Mouse (Mus musculus) brain, embryonic 18.5 days (tissue): ENCODE data around the gene Ovol3.
"Not testable (repeated sequence)": the region's sequence is repeated elsewhere in the genome, so short reads cannot be mapped to it uniquely, and the experiment has no call there.

ENCODE experiments used
- DNase-seq: peaks from one replicate; pipeline ENCODE4 v3.0.0-alpha.2; 2012; ENCODE audit warnings: low read depth, low spot score

Ovol3 gene

DNA sequence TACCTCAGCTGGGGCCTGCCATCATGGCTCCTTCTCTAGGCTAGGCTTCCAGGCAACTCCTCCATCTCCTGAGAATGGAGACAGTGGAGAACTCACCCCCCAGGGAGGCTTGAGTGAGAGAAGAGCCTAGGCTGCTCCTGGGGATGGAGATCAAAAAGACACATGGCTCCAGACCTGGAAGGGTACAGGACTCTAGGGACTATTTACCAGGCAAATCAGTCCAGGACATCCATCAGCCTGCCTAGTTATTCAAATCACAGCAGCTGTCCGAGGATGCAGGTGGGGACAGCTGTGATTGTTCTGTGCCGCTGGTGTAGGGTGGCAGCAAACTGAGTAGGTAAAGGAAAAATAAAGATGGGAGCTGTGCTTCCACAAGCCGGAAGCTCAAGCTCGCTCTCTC is at the start of gene Ovol3:
Gene Ovol3 (minus strand): TSS at position 101 of the 400 bp plus-strand sequence.
- no peak for DNase-seq

DNA sequence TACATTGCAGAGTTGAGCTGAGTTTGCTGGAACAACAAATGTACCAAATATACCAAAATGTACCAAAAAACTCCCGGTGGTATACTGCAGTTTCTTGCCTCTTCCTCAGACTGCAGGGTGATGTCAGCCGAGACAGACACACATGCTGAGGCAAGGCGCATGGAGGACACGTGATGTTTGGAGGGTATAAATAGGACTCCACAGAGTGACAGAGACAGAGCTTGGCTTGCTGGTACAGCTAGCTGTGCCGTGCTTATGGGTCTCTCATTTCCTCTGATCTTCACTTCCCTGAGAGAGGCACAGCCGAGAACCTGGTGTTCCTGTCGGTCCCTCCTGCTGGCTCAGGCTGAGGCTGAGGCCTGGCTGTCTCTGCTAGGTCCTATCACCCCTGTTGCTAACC is 47.2 kb upstream of the Ovol3 start:
- DNase-seq: no peak

DNA sequence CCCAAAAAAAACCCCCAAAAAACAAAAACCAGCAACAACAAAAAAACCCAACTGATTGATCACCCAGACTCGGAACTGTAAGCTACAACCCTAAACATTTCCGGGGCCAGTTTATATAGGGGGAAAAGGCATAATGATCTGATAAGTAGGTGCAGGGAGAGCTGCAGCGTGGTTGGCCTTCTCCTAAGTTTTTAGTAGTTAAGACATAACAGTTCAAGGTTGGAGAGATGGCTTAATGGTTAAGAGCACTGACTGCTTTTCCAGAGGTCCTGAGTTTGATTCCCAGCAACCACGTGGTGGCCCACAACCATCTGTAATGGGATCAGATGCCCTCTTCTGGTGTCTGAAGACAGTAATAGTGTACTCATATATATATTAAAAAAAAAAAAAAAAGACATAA is 46.0 kb upstream of the Ovol3 start:
- DNase-seq: no peak

DNA sequence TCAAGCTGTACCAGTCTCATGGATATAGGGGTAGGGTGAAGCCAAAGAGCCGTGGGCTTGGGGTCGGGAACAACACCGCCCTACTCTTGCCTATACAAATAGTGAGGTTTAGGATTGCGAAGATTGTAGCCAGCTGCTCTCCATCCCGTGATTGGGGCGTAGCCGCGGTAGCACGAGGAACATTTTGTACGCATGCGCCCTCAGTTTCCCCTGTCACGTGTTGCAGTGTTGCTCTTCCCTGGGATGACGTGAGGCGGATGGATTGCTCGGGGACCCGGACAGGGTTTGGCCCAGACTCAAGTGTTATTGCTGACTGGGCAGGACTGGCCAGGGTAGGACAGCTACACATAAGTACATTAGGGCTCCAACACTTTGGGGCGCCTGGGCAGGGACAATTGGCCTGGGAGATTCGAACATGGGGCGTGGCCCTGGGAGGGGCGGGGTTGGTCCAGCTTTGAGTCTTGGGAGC is 45.2 kb upstream of the Ovol3 start:
- DNase-seq: peak; percentile 86

DNA sequence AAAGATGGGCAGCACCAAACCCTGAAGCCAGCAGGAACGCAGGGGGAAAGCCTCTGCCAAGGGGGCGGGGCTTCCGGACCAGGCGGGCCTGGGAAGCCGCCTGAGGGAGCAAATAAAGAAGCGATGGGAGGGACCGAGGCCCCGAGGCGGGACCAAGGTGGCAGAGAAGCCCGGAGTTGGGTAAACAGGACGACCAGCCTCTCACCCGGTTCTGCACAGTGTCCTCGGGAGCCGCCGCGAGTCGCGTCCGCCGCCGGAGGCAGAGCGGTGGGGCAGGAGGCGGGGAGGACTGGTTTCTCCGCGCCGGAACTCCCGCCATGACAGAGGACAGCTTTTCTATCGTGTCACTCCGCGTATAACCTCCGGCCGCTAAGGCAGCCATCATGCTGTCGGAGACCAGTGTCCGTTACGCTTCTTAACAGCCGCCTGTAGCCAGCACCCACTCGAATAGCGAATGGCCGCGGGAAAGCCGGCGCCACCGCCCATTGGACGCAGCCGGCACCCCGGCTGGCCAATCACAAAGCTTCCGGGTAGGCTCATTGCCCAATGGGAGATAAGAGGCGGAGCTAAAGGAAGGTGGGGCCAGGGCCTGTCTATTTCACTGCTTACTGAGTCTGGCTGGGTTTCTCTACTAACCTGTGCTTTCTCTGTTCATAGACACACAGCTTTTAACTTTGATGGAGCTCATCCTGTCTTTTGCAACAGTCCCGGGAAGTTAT is 44.6 kb upstream of the Ovol3 start, which contains the start of the genes Thap8 and Wdr62:
Gene Thap8 (plus strand): TSS at position 144 of the 719 bp plus-strand sequence.
Gene Wdr62 (minus strand): TSS at position 469 of the 719 bp plus-strand sequence.
- peak; percentile 91 for DNase-seq

DNA sequence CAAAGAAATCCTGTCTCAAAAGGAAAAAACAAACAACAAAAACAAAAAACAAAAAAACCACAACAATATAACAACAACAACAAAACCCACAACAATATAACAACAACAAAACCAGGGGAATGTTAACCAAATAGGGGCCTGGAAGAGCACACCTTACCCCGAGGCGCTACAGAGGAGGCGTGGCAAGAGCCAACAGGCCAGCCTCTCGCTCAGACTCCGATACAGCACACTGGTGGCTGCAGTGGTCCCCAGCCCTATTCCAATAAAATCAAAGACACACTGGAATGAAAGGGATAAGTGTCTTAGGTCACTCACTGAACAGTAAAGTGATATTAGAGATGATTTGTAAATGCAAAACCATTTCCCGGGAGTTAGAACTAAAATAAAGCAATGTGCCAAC is 44.0 kb upstream of the Ovol3 start:
- DNase-seq: no peak

DNA sequence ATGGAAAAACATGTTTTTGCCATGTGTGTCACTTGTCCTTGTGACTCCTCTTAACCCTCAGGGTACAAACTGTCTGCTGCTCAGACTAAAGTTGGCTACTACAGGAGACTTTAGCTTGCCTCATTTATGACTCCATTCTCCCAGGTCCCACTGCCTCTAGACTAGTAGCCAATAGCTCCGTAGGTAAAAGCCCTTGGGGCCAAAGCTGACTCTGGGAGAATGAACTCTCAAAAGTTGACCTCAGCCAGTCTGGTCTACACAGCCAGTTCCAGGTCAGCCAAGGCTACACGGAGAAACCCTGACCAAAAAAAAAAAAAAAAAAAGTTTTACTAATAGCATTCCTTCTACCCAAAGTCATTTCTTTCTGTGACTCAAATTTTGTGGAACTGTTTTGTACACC is 43.4 kb upstream of the Ovol3 start:
- DNase-seq: no peak

DNA sequence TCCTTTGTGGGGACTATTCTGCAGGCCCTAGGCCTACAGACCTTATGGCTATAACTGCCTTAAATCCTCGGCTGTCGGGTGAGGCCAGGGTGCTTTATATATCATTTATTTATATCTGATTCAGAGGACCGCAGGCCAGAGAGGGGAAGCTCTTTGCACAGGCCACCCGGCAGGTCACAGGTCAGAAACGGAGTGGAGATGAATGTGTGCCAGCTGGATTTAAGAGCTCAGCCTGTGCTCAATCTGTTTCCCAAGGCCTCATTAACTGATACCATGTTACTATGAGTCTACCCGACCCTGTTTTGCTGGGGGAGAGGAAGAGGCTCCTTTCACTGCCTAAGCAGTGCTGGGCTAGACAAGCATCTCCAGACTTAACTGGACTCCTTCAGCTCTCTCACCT is 38.9 kb upstream of the Ovol3 start:
- DNase-seq: no peak

DNA sequence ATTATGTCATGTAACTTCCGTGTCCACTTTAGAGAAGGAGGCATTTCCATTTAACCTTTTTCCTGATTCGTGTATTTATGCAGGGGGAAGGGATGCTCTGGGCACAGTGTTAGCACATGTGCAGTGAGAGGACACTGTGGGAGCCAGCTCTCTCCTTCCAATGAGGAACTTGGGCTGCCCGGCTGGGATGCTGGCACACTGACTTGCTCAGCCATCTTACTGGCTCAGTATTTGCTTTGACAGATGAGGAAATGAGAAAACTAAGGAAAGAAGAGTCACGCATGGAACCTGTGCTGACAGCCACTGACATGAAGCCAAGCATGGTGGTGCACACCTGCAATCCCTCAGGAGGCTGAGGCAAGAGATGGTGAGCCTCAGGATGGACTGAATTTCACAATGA is 34.1 kb upstream of the Ovol3 start:
- no peak for DNase-seq

DNA sequence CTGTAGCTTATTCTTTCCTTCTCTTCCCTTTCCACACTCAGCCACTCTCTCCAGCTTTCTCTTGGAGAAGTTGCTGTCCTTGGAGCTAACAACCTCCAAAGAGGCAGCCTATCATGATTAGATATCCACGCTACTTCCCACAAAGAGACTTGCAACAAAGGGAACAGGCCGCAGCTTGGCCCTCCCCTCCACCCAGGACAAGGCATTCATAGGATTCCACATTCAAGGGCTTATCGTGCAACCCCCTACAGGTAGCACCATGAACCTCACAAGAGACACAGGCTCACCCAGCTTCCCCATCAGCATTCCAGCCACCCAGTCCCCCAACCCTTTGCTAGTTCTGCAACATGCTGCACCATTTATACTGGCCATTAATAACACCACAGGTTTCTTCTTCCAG is 31.3 kb upstream of the Ovol3 start:
- DNase-seq: no peak

DNA sequence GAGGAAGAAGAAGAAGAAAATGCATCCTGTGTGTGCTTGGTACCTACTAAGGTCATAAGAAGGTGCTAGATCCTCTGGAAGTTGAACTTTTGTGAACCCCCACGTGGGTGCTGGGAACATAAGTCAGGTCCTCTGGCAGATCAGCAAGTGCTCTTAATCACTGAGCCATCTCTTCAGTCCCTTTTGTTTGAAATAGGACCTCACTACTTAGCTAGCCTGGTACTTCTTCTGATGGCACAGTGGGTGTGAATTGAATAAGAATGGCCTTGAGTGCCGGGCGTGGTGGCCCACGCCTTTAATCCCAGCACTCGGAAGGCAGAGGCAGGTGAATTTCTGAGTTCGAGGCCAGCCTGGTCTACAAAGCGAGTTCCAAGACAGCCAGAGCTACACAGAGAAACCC is 30.4 kb upstream of the Ovol3 start:
- no peak for DNase-seq

DNA sequence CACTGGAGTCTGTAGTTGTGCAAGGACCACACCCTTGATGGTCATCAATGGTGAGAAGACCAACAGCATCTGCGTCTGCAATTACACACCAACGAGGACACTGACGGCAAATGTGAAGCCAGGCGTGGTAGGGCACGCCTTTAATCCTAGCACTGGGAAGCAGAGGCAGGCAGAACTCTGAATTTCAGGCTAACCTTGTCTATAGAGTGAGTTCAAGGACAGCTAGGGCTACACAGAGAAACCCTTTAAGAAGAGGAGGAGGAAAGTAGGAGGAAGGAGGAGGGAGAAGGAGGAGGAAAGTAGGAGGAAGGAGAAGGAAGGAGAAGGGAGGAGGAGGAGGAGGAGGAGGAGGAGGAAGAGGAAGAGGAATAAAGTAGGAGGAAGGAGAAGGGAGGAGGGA is 30.0 kb upstream of the Ovol3 start:
- DNase-seq: no peak

DNA sequence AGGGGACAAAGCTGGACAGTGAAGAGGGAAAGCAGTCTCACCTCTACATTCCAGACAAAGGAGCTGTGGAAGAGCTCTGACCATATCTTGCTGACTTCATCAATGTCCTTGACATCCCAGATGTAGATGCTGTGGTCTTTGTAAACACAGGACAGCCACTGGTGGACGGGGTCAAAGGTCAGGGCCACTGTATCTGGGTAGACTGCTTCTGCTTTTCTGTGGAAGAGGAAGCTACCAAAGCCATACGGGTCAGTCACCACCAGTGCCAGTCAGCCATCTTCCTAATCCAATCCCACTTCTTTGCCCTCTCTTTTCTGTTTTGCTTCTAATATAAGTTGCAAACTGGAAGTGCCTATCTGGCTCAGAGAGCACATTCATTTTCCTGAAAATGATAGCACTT is 29.5 kb upstream of the Ovol3 start:
- no peak for DNase-seq

DNA sequence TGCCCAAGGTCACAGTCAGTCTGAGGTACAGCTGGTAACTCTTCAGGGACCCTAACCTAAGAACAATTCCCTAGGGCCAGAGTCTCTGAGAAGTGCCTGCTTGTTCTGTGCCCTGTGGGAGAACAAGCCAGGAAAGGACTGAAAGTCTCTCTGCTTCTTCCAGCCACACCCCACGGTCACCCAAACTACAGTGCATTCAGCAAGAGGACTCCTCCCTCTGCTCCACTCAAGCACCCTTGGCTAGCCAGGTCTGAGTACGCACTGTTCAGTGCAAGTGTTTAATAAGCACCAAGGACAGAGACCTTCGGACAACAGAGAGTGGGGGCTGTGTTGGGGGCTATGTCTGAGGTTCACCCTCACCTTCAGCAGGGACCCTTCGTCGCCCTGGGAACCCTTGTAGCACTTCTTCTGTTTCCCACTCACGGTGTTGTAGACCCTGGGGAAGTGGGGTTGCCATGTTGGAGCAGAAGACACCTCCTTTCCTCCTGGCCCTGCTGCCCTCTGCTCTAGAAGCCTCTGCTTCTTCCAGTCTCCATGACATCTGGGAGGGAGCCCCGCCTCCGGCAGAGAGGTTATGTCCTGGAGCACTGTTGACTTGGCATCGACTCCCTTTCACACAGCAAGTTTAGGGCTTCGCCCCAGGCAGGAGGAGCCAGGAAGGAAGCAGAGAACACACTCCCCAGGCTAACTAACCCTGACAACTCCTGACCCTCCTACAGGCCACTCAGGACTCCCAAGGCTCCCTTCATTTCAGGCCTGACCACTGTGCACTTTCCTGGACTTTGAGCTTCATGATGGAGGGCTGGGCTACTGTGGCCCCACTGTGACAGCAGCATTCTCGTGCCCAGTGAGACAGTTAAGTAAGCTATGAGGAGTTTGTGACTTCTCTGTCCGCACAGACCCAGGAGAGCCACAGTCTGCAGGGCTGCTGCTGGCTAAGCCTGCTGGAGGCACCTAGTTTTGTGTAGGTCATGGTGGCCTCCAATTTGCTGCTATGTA is 16.7 kb upstream of the Ovol3 start:
- DNase-seq: no peak

DNA sequence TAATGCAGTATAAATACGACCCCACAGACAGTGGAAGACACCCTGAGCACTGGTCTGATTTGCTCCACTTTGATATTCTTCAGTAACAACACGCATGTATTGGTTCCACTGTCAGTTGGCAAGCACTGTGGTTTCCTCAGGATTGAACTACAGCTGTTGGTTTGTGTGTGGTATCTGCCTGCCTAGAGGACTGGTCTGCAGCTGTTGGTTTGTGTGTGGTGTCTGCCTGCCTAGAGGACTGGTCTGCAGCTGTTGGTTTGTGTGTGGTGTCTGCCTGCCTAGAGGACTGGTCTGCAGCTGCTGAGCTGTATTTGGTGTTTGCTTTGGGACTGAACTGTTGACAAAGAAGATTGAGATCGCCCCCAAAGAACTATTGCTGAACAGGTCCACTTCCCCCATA is 1.8 kb upstream of the Ovol3 start:
- not testable (repeated sequence) for DNase-seq

DNA sequence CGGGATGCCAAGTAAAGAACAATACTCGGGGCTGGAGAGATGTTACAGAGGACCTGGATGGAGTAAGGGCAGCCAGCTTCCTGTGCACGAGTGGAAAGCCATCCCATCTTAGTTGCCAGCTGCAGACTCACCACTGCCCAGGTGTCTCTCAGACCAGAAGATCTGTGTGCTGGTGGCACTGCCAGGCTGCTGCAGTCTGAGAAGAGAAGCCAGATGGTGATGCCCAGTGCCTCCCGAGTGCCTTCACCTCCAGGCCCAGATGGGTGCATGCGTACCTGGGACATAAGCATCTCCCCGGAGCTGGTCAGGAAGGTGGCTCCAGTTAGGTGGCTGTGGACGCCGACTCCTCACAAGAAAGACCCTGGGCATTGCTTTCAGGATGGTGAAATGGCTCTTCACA is 434 bp downstream of the Ovol3 start:
- DNase-seq: no peak

DNA sequence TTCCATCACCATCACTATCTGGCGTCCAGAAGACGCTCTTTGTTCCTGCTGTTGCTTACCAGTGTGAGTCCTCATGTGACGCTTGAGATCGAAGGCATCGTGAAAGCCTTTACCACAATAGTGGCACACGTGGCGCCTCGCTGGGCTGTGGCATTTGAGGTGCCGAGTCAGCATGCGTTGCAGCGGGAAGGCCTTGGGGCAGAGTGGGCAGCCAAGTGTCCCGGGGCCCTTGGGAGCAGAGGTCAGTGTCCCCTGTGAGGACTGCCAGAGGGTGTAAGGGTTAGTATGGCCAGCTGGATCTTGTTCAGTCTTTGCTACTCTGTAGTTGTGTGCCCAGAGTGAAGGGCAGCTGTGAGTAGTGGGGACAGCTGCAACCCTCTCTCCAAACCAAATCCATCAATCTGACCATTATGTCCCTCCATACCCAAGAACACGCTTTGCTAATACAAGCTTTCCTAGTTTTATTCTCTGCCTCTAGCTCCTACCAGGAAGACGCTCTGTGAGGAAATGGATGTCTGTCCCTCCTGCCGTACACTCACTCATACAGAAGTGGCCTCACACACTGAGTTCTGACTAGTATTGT is 1.2 kb downstream of the Ovol3 start:
- no peak for DNase-seq

DNA sequence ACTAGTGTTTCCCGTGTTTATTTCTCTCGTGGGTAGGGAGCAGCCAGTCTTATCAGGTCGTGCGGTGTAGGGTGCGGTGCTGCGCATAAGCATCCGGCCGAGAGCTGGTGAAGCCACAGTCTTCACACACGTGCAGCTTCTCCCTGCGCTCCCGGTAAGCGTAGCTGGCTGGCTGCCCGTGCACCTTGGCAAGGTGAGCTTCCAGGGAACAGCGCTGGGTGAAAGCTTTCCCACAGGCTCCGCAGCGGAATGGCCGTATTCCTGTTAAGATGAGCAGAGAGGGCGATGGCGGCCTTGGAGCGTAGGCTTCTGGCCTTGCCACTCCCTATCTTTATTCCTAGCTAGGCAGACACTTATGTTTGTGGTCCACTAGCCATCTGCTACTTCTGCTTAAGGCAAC is 2.1 kb downstream of the Ovol3 start:
- no peak for DNase-seq

DNA sequence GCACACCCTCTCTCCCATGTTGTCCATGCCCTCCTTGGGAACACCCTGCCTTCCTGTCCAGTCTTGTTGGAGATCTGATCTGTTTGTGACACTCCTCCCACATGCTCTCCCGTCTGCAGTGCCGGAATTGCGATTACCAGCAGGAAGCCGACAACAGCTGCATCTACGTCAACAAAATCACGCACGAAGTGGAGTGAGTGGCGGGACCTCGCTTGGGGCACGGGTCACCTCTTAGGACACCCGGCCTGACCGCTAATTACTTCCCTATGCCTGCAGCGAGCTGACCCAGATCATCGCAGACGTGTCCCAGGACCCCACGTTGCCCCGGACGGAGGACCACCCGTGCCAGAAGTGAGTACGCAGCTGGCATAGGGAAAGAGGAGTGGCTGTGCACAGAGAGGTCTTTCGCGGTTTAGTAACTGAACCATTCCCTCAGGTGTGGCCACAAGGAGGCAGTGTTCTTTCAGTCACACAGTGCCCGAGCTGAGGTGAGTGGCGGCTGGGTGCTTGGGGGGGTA is 2.8 kb downstream of the Ovol3 start:
- DNase-seq: no peak

DNA sequence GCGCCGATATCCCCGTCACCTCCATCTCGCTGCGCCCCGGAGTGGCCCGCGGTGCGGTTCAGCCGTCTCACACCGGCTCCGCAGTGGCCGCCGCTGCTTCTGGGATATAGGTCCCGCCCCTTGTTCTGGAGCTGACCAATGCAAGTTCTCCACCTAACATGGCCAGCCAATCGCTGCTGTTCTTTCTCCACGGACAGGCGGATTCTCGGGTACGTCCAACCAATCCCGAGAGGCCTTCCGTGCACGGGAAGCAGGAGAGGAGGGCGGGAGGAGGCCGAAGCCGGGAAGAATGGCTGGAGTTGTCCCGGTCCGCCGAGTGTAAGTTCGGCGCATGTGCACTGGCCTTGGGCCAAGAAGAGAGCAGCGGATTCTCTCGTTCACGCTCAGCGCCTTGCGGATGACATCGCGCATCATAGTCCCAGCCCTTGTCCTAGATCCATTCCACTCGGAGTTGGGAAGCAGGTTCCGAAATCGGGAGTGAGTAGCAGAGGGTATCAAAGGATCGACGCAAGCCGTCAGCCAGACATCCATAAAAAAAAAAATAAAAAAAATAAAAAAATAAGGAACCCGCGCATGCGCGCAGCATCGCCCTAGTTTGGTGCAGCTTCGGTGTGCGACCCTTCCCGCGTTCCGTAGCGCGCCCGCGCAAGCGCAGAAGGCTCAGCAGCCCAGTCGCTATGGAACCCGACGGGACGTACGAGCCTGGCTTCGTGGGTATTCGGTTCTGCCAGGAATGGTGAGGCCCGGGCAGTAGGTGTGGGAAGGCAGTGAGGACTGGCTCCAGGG is 3.7 kb downstream of the Ovol3 start, which contains the start of the genes Polr2i and Tbcb:
Gene Polr2i (plus strand): TSS at position 280 of the 786 bp plus-strand sequence.
Gene Tbcb (minus strand): TSS at position 604 of the 786 bp plus-strand sequence.
- peak; percentile 99 for DNase-seq

DNA sequence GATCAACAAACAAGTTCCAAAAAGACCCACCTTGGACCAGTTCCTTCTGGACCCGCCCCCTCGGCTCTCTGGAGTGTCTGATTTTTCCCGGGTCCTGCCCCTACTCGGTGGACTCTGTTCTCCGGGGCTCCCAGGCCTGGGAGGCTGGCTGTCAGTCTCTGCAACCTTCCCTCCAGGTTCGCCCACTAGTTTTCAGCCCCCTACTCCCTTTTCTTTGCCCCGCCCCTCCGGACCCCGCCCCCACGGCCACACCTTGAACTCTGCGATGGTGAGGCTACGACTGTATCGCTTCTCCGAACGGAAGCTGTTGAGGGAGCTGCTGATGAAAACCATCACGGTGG is 4.2 kb downstream of the Ovol3 start:
- no peak for DNase-seq
